Mouse (Mus musculus) testis, adult 2 months (tissue): ENCODE measurements around the gene Tmem247. TPM values are rescaled to one million over a fixed set of nuclear protein-coding genes. Genes with fewer than 3 reads are reported as not detected.

Experiments
- H3K27ac ChIP-seq: fragments of 200-500 bp; 2 replicates; pipeline ENCODE4 v1.5.1; 2012; ENCODE audit warnings: low read depth, low read length; ENCODE audit not compliant: control insufficient read depth, insufficient read depth
- H3K27me3 ChIP-seq: fragments of 200-500 bp; 2 replicates; pipeline ENCODE4 v1.6.1; 2012; ENCODE audit warnings: mild to moderate bottlenecking, low read length, moderate library complexity; ENCODE audit not compliant: control insufficient read depth, insufficient read depth
- H3K36me3 ChIP-seq: fragments of 200-500 bp; 2 replicates; pipeline ENCODE4 v1.6.1; 2012; ENCODE audit warnings: mild to moderate bottlenecking, low read length; ENCODE audit not compliant: control insufficient read depth, insufficient read depth
- H3K4me1 ChIP-seq: fragments of 200-500 bp; 2 replicates; pipeline ENCODE4 v1.6.1; 2012; ENCODE audit warnings: low read length; ENCODE audit not compliant: control insufficient read depth, insufficient read depth
- H3K4me3 ChIP-seq: fragments of 200-500 bp; 2 replicates; pipeline ENCODE4 v1.5.1; 2012; ENCODE audit warnings: low read depth, mild to moderate bottlenecking, low read length, moderate library complexity, mixed read lengths; ENCODE audit not compliant: control insufficient read depth
- CTCF ChIP-seq: fragments of 200-500 bp; IDR thresholded peaks from 2 replicates; pipeline ENCODE4 v1.5.1; 2012; ENCODE audit warnings: low read depth, mild to moderate bottlenecking, inconsistent platforms, low read length, moderate library complexity; ENCODE audit not compliant: control insufficient read depth, insufficient read depth, insufficient replicate concordance
- POLR2A ChIP-seq: fragments of 200-500 bp; IDR thresholded peaks from 2 replicates; pipeline ENCODE4 v1.6.1; 2012; ENCODE audit warnings: low read depth, mild to moderate bottlenecking, inconsistent platforms, low read length, moderate library complexity; ENCODE audit not compliant: control insufficient read depth
- polyA plus RNA-seq: library from polyadenylated mRNA; depleted of rRNA; stranded (reverse); fragments of >200 nt; gene quantifications from 2 replicates; pipeline ENCODE4 v1.2.3, GENCODE M21; 2012

Gene Tmem247
- polyA plus RNA-seq, 1 experiment: 1,176 TPM

DNA sequence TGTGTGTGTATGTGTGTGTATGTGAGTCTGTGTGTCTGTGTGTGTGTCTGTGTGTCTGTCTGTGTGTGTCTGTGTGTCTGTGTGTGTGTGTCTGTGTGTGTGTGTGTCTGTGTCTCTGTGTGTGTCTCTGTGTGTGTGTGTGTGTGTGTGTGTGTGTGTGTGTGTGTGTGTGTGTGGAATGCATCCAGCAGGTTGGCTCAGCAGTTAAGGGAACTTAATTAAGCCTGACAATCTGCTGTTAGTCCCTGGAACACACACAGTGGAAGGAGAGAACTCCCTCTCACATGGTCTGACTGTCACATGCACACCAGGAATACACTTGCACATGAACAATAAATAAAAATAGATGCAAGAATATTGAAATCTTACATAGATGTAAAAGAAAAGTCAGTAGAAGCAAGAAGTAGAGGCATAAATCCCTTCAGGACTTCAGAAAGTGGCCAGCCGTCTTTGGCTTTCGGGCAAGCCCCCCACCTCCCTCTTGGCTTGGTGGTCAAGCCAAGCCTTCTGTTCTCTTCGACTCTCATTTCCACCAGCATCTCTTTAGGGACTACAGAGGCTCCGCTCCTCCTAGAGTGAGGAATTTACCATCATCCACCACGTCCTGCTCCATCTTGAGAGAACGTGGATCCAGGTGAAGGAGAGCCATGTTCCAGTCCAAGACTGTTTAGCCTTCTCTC, 19.5 kb upstream of the Tmem247 start:
- Histone ChIP-seq H3K27ac (no peak overlapping the region), H3K4me1 (no peaks in the 10 kb centered on the region), H3K36me3 (no peaks in the 10 kb centered on the region), H3K27me3 (no peaks in the 10 kb centered on the region), H3K4me3 (no peak overlapping the region)
- TF ChIP-seq POLR2A (no peak), CTCF (no peak)

GRCm38 (mm10) chr17:86899821-86900220, 17.3 kb upstream of the Tmem247 start:
- Histone ChIP-seq H3K27ac (no peak overlapping the region), H3K4me1 (no peaks in the 10 kb centered on the region), H3K27me3 (no peaks in the 10 kb centered on the region), H3K36me3 (no peaks in the 10 kb centered on the region), H3K4me3 (no peak overlapping the region)
- TF ChIP-seq POLR2A (no peak), CTCF (no peak)

DNA sequence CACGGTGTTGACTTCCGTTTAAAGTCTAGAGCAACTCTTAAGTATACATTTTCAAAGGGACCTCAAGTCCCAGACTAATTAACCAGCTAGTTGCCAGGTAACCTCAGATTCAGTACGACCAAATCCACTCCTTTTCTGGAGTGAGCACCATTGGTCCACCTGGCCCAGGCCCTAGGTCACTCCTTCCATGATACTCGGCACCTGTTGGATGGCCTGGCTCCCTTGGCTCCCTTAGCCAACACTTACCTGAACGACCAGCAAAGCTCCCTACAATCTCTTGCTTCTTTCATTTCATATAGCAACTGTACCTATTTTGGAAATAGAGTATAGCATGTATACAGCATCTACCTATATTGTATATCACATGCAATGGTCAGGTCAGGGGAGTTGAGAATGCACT, 16.6 kb upstream of the Tmem247 start:
- Histone ChIP-seq H3K27ac (no peak overlapping the region), H3K36me3 (no peaks in the 10 kb centered on the region), H3K4me3 (no peak overlapping the region), H3K27me3 (no peaks in the 10 kb centered on the region), H3K4me1 (no peaks in the 10 kb centered on the region)
- no peak for TF ChIP-seq POLR2A
- TF ChIP-seq CTCF: no peak

DNA sequence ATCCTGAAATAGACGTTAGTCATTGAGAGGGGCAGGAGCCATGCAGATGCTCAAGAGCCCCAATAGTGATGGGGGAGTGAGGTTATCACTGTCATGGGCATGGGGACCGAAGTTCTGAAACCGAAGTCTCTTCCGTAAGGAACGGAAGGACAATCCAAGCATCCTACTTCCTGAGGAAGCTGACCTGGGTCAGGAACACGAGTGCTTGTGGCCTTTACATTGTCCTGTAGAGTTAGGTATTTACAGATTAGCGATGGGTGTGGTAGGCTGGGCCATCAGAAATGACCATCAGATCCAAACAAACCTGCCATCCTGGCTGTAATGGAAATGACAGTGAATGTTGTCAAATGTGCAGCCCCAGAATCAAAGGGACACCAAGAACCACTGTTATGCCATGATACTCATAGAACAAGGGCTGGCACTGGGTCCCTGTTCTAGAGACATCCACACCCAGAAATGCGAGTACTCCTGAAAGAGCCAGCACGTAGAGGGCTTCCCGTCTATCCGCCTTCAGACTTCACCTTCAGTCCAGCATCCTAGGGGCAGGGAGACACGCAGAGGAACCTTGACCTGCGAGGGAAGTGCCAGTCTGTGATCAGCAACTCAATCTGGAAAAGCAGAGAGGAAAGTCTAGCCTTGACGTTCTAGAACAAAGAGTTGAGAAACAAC, 14.6 kb upstream of the Tmem247 start:
- no peak for TF ChIP-seq POLR2A
- no peak for TF ChIP-seq CTCF
- H3K36me3 ChIP-seq: no peaks in the 10 kb centered on the region
- H3K27ac ChIP-seq: no peak overlapping the region
- H3K4me1 ChIP-seq: no peaks in the 10 kb centered on the region
- H3K27me3 ChIP-seq: no peaks in the 10 kb centered on the region
- no peak overlapping the region for H3K4me3 ChIP-seq

GRCm38 (mm10) chr17:86903596-86903995, 13.6 kb upstream of the Tmem247 start:
- no peak overlapping the region for H3K27ac ChIP-seq
- H3K4me3 ChIP-seq: no peak overlapping the region

GRCm38 (mm10) chr17:86904206-86904605, 12.9 kb upstream of the Tmem247 start:
- no peak overlapping the region for H3K4me3 ChIP-seq
- no peak overlapping the region; the same call in 1 of the 2 replicates for H3K27ac ChIP-seq
- no peaks in the 10 kb centered on the region for H3K4me1 ChIP-seq
- TF ChIP-seq CTCF (no peak), POLR2A (no peak)
- no peaks in the 10 kb centered on the region for H3K36me3 ChIP-seq
- no peaks in the 10 kb centered on the region for H3K27me3 ChIP-seq

More at GRCm38 (mm10) chr17:86903596-86903995, 13.6 kb upstream of the Tmem247 start:
- H3K36me3 ChIP-seq: no peaks in the 10 kb centered on the region
- H3K4me1 ChIP-seq: no peaks in the 10 kb centered on the region
- TF ChIP-seq CTCF: no peak
- TF ChIP-seq POLR2A: no peak
- no peaks in the 10 kb centered on the region for H3K27me3 ChIP-seq

DNA sequence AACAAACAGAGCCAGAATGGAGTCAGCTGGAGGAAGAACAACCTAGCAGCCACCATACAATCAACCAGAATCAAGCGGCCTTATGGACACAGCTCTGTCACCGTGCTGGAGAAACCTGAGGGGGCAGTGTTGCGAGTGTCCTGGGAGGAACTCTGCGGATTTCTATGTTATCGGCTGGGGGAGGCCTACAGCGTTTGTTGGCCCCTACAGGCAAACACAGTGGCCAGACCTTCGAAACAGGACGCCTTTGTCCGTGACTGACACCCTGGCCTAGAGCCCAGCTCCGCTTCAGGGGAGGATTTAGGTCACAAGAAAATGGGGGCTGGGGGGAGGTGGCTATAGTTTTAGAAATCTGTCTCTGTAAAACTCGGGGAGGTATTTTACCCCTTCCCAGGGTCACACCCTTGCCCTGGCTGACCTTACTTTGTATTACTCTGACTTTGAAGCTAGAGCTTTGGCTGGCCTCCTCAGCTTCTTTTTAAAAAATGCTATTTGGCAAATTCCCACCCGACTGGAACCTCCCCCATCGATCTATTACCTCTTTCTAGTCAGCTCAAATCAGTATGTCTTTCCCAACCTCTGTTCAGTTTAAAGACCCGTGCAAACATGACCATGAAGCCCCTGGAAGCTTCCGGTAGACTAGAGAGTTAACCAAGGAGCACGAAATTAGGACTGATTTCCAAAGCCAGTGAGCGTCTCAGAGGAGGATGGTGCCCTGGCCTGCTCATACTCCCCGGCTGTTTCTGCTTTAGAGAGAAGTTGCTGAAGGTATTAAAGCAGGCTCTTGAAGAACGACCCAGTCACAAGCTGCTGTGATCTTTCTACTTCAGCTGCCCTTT, 11.6 kb upstream of the Tmem247 start:
- H3K4me3 ChIP-seq: no peak overlapping the region
- peak overlapping the region; percentile 7; the same call in 1 of the 2 replicates for H3K27ac ChIP-seq
- H3K36me3 ChIP-seq: no peaks in the 10 kb centered on the region
- TF ChIP-seq CTCF: peak; percentile 12; the same call in 1 of the 2 replicates
- no peak for TF ChIP-seq POLR2A
- H3K27me3 ChIP-seq: no peaks in the 10 kb centered on the region
- no peaks in the 10 kb centered on the region for H3K4me1 ChIP-seq
